Comparison of ENCODE assay signal across 10 mouse cellular contexts in genomic region chr14:122490441-122491328, GRCm38 (mm10). TPM values are rescaled to one million over a fixed set of nuclear protein-coding genes. Genes with fewer than 3 reads are reported as not detected.
A peak's percentile ranks its signal among the peaks of the same experiment; 100 is the strongest.
DNase-seq lines count a peak whose midpoint lies in the region; ATAC-seq and TF ChIP-seq lines count a peak whose summit lies in the region.
"Had no signal": no experiment of that assay in that cellular context is flagged by ENCODE, and none has a peak within 500 bp of the region (broad histone marks: within the 10 kb centered on the region; RNA-seq: fewer than 3 reads in every experiment).

Gene Gm10837, plus strand, starts transcription at chr14:122490586.

- H3K27ac ChIP-seq in heart, embryonic 13.5 days (replicated peaks), result no peak within 1 kb of the TSS
- peak within 1 kb of the TSS; percentile 72 for H3K27ac ChIP-seq in forebrain, embryonic 14.5 days (ENCODE audit: low read depth, low read length)
- no peak within 1 kb of the TSS for H3K27ac ChIP-seq in liver, embryonic 15.5 days (replicated peaks)
- no peak within 1 kb of the TSS for H3K27ac ChIP-seq in stomach, postnatal 0 days (replicated peaks)

- WGBS in heart, embryonic 13.5 days, result 1% methylated on average over 49 of the region's 51 CpGs
- 3% methylated on average over 51 of the region's 51 CpGs for WGBS in forebrain, embryonic 14.5 days
- 3% methylated on average over 51 of the region's 51 CpGs for WGBS in liver, embryonic 15.5 days (ENCODE audit: insufficient replicate concordance)
- WGBS in stomach, postnatal 0 days, result 3% methylated on average over 51 of the region's 51 CpGs

- H3K4me3 ChIP-seq in heart, embryonic 13.5 days, result peak within 1 kb of the TSS; percentile 41
- peak within 1 kb of the TSS; percentile 24 for H3K4me3 ChIP-seq in forebrain, embryonic 14.5 days (ENCODE audit: low read depth, low read length)
- peak within 1 kb of the TSS; percentile 22; the same call in 1 of the 2 replicates for H3K4me3 ChIP-seq in liver, embryonic 15.5 days (replicated peaks)
- 0 out of 2 replicates have a peak within 1 kb of the TSS, but pooled peaks have one; percentile 18 for H3K4me3 ChIP-seq in stomach, postnatal 0 days (ENCODE audit: low read depth, low read length)

- H3K36me3 ChIP-seq in heart, embryonic 13.5 days, result no peaks in the 10 kb centered on the region
- no peaks in the 10 kb centered on the region for H3K36me3 ChIP-seq in forebrain, embryonic 14.5 days (ENCODE audit: control insufficient read depth, insufficient read depth, low read length)
- H3K36me3 ChIP-seq in liver, embryonic 15.5 days (replicated peaks), result no peaks in the 10 kb centered on the region
- H3K36me3 ChIP-seq in stomach, postnatal 0 days (ENCODE audit: control insufficient read depth, insufficient read depth, low read length), result no peaks in the 10 kb centered on the region

- no peak for TF ChIP-seq CTCF in brain, embryonic 14.5 days (IDR thresholded peaks at IDR 0.05; ENCODE audit: borderline replicate concordance, extremely low read depth, insufficient read depth, insufficient read length)
- no peak for TF ChIP-seq CTCF in stomach, postnatal 0 days (IDR thresholded peaks at IDR 0.05; ENCODE audit: low read depth)

- peaks cover 85% of the 10 kb centered on the region for H3K27me3 ChIP-seq in heart, embryonic 13.5 days (replicated peaks)
- peaks cover 27% of the 10 kb centered on the region for H3K27me3 ChIP-seq in forebrain, embryonic 14.5 days (replicated peaks; ENCODE audit: control insufficient read depth, insufficient read depth, low read length)
- peaks cover 83% of the 10 kb centered on the region for H3K27me3 ChIP-seq in liver, embryonic 15.5 days
- H3K27me3 ChIP-seq in stomach, postnatal 0 days (ENCODE audit: control insufficient read depth, insufficient read depth, low read length), result peaks cover 6% of the 10 kb centered on the region; the same call in 1 of the 2 replicates

- H3K4me1 ChIP-seq in heart, embryonic 13.5 days, result peaks cover 11% of the 10 kb centered on the region
- peaks cover 3% of the 10 kb centered on the region; the same call in 1 of the 2 replicates for H3K4me1 ChIP-seq in forebrain, embryonic 14.5 days (ENCODE audit: control insufficient read depth, insufficient read depth, low read length)
- H3K4me1 ChIP-seq in liver, embryonic 15.5 days (replicated peaks), result 0 out of 2 replicates have a peak, but pooled peaks cover 4% of the 10 kb centered on the region
- no peaks in the 10 kb centered on the region for H3K4me1 ChIP-seq in stomach, postnatal 0 days (replicated peaks; ENCODE audit: control insufficient read depth, insufficient read depth)

- TF ChIP-seq EP300 in stomach, postnatal 0 days (optimal IDR thresholded peaks at IDR 0.05), result no peak

- H3K9me3 ChIP-seq in heart, embryonic 13.5 days, result peaks cover 12% of the 10 kb centered on the region; the same call in 1 of the 2 replicates
- H3K9me3 ChIP-seq in forebrain, embryonic 14.5 days (replicated peaks; ENCODE audit: control insufficient read depth, low read length), result 0 out of 2 replicates have a peak, but pooled peaks cover 3% of the 10 kb centered on the region
- H3K9me3 ChIP-seq in liver, embryonic 15.5 days (replicated peaks), result no peaks in the 10 kb centered on the region
- H3K9me3 ChIP-seq in stomach, postnatal 0 days (ENCODE audit: control insufficient read depth, low read length), result no peaks in the 10 kb centered on the region

- no peak within 1 kb of the TSS for H3K9ac ChIP-seq in heart, embryonic 13.5 days
- H3K9ac ChIP-seq in forebrain, embryonic 14.5 days (ENCODE audit: low read length), result peak within 1 kb of the TSS; percentile 59
- no peak within 1 kb of the TSS for H3K9ac ChIP-seq in liver, embryonic 15.5 days
- H3K9ac ChIP-seq in stomach, postnatal 0 days (ENCODE audit: low read length), result no peak within 1 kb of the TSS

- H3K4me2 ChIP-seq in heart, embryonic 13.5 days, result peak within 1 kb of the TSS; percentile 63
- H3K4me2 ChIP-seq in forebrain, embryonic 14.5 days (ENCODE audit: low read length), result peak within 1 kb of the TSS; percentile 51
- peak within 1 kb of the TSS; percentile 32 for H3K4me2 ChIP-seq in liver, embryonic 15.5 days
- peak within 1 kb of the TSS; percentile 21 for H3K4me2 ChIP-seq in stomach, postnatal 0 days (replicated peaks; ENCODE audit: low read depth)

- intact Hi-C loops in left cerebral cortex, postnatal 14 days (cut with DNase I), result no loop called here

- TF ChIP-seq POLR2A in brain, embryonic 14.5 days (IDR thresholded peaks at IDR 0.05; ENCODE audit: borderline replicate concordance, extremely low read depth, insufficient read depth, insufficient read length, poor library complexity, severe bottlenecking), result no peak

- no peak for ATAC-seq in heart, embryonic 13.5 days (ENCODE audit: extremely low read depth, insufficient number of reproducible peaks, low FRiP score, low TSS enrichment)
- peak; percentile 75 for ATAC-seq in forebrain, embryonic 14.5 days
- ATAC-seq in liver, embryonic 15.5 days (ENCODE audit: insufficient read depth), result no peak
- ATAC-seq in stomach, postnatal 0 days (ENCODE audit: low FRiP score, low TSS enrichment), result peak; percentile 56; the same call in 1 of the 2 replicates

- no peak for DNase-seq in heart, adult 9 months (ENCODE audit: low spot score in 2 of 2)
- peak; percentile 80 for DNase-seq in brain, embryonic 14.5 days (ENCODE audit: low read depth)
- DNase-seq in forebrain, embryonic 14.5 days (ENCODE audit: low spot score), result peak; percentile 65
- DNase-seq in stomach, postnatal 0 days (ENCODE audit: low spot score), result no peak
- no peak for DNase-seq in left cerebral cortex, postnatal 14 days (ENCODE audit: low spot score in 2 of 2)
- DNase-seq in left cerebral cortex, adult 9 months (ENCODE audit: low spot score in 2 of 2), result no peak

RNA-seq across cellular contexts. Expression of gene Gm10837, which starts in this region (rescaled TPM):
- polyA plus RNA-seq in heart, embryonic 13.5 days (2015; fragmentation: Nextera tagmentation; extraction: Ambion mirVana), result 0.09 TPM in 1 of 2 replicates, not detected in the other
- polyA plus RNA-seq in brain, embryonic 14.5 days (2012; rRNA removed), result 0.16 and 0.25 TPM in 2 replicates
- 0.32 and 0.55 TPM in 2 replicates for polyA plus RNA-seq in forebrain, embryonic 14.5 days (2014; fragmentation: Nextera tagmentation; extraction: Ambion mirVana)
- polyA plus RNA-seq in liver, embryonic 15.5 days (2015; fragmentation: Nextera tagmentation; extraction: Ambion mirVana), result not detected in 2 replicates
- not detected in 2 replicates for polyA plus RNA-seq in stomach, postnatal 0 days (2015; fragmentation: Nextera tagmentation; extraction: Ambion mirVana)
- under 1 TPM in 1 of 2 experiments, not detected in 1; 0.31 TPM for total RNA-seq in left cerebral cortex, postnatal 14 days (2021)
- total RNA-seq: heart, postnatal 10 days had no signal
- polyA plus RNA-seq: C2C12 had no signal

Comparison
In these comparisons a context has a peak if more than half of its experiments do, and no peak if none do; other contexts are left out.
1. Peak in DNase-seq in brain, embryonic 14.5 days; RNA of the gene not detected or under 1 TPM.
2. Peak in DNase-seq, ATAC-seq, H3K4me3 ChIP-seq, H3K27ac ChIP-seq, H3K9ac ChIP-seq and H3K4me2 ChIP-seq in forebrain, embryonic 14.5 days; RNA of the gene not detected or under 1 TPM.
3. Peak in ATAC-seq, H3K4me3 ChIP-seq and H3K4me2 ChIP-seq in stomach, postnatal 0 days; RNA of the gene not detected or under 1 TPM.